Mouse (Mus musculus) hindbrain, postnatal 0 days (tissue): Measurements from ENCODE around the gene Gm10577. TPM values are rescaled to one million over a fixed set of nuclear protein-coding genes. Genes with fewer than 3 reads are reported as not detected.
A peak's percentile ranks its signal among the peaks of the same experiment; 100 is the strongest.

Experiments used
- ATAC-seq: fragments of 200-750 bp; cut with Nextera tagmentation; 2 replicates; pipeline ENCODE4 v1.8.0; 2017; ENCODE audit warnings: mild to moderate bottlenecking, moderate TSS enrichment, moderate library complexity
- DNase-seq: peaks from one replicate; pipeline ENCODE4 v3.0.0-alpha.2; 2015; ENCODE audit warnings: low spot score
- H3K27ac ChIP-seq: fragments of 300-500 bp; sonication (generic); 2 replicates; pipeline ENCODE4 v1.5.1; 2014; ENCODE audit warnings: mild to moderate bottlenecking
- H3K27me3 ChIP-seq: fragments of 300-500 bp; sonication (generic); 2 replicates; pipeline ENCODE4 v1.6.1; 2014; ENCODE audit warnings: low read length, mixed read lengths; ENCODE audit not compliant: insufficient read depth
- H3K36me3 ChIP-seq: fragments of 300-500 bp; sonication (generic); 2 replicates; pipeline ENCODE4 v1.6.1; 2014; ENCODE audit warnings: low read length, mixed read lengths; ENCODE audit not compliant: insufficient read depth
- H3K4me1 ChIP-seq: fragments of 300-500 bp; sonication (generic); 2 replicates; pipeline ENCODE4 v1.6.1; 2014; ENCODE audit warnings: antibody characterized with exemption, low read length, mixed read lengths; ENCODE audit not compliant: insufficient read depth
- H3K4me2 ChIP-seq: fragments of 300-500 bp; sonication (generic); 2 replicates; pipeline ENCODE4 v1.6.1; 2014; ENCODE audit warnings: low read depth, mild to moderate bottlenecking, low read length, moderate library complexity, mixed read lengths
- H3K4me3 ChIP-seq: fragments of 300-500 bp; sonication (generic); 2 replicates; pipeline ENCODE4 v1.5.1; 2014; ENCODE audit warnings: low read length
- H3K9ac ChIP-seq: fragments of 300-500 bp; sonication (generic); replicated peaks from 2 replicates; pipeline ENCODE4 v1.6.1; 2014; ENCODE audit warnings: mild to moderate bottlenecking, low read length, moderate library complexity, mixed read lengths
- H3K9me3 ChIP-seq: fragments of 300-500 bp; sonication (generic); 2 replicates; pipeline ENCODE4 v1.6.1; 2016; ENCODE audit warnings: low read length, mixed read lengths
- CTCF ChIP-seq: IDR thresholded peaks from 2 replicates; pipeline ENCODE4 v1.5.1; 2016; ENCODE audit warnings: antibody characterized with exemption, control low read depth, low read depth
- WGBS: fragments of 180-500 bp; shearing (Covaris S2); extraction: QIAGEN DNeasy Blood & Tissue Kit; methylation state at CpG from one replicate; pipeline ENCODE4 v1.1.7; 2014; 5-methylcytosine and 5-hydroxymethylcytosine counted together
- polyA plus RNA-seq: library from polyadenylated mRNA; unstranded; fragments of >200 nt; fragmentation: Nextera tagmentation; extraction: Ambion mirVana; gene quantifications from 2 replicates; pipeline ENCODE4 v1.2.1, GENCODE M21; 2015
- total RNA-seq: library from RNA; depleted of rRNA; stranded (reverse); fragments of >200 nt; gene quantifications from 2 replicates; pipeline ENCODE4 v1.2.3, GENCODE M21; 2014

The Gm10577 gene
- total and polyA plus RNA-seq, 2 experiments from 2014 or later = not detected

DNA sequence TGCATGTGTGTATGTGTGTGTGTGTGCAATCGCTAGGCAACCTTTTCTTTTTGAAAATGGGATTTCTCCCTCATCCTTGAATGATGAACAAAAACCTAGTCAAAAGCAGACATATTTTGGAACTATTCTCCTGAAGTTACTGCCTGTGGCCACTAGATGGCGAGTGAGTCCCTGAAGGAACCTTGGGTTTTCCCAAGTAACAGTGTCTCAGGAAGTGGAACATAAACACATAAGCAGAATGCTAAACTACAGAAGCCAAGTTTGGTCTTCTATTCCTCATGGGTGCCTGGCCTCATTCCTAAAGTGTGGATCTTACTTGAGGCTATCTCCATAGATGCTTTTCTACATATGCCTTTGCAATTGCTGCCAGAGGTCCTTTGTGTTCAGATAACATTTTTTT is 22.4 kb downstream of the Gm10577 start:
- H3K27ac ChIP-seq = peak overlapping the region; percentile 76
- TF ChIP-seq CTCF = peak; percentile 89
- ATAC-seq = peak; percentile 57
- no peaks in the 10 kb centered on the region for H3K36me3 ChIP-seq
- no peaks in the 10 kb centered on the region; the same call in 1 of the 2 replicates for H3K4me1 ChIP-seq
- peak; percentile 88 for DNase-seq
- 16% methylated on average over 2 of the region's 2 CpGs for WGBS
- H3K27me3 ChIP-seq = no peaks in the 10 kb centered on the region
- H3K4me3 ChIP-seq = no peak overlapping the region
- no peaks in the 10 kb centered on the region for H3K9me3 ChIP-seq
- no peak overlapping the region for H3K4me2 ChIP-seq
- no peak overlapping the region for H3K9ac ChIP-seq

DNA sequence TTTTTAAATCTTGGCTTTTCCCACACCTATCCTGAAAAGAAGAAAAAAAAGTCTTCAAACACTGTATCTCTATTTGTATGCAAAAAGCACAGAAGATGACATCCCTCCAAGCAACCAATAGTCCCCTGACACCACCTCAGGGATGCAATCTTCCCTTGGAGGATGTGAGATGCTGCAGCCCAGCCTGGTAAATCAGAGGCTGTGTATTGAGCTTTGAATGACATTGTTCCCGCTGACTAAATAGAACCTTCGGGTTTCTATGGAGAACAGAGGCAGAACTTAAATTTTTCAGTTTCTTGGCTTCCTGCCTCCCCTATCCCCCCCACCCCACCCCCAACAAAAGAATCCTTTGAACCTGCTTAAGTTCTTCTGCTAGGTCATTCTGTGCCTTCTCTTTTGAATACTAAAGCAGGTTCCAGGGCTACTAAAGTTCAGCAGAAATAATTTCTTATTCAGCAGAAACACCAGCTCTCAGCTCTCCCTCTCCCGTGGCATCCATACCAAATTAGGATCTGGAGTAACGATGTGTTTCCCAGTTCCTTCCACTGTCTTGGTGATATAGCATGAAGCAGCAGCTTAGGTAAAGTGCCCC is 24.3 kb downstream of the Gm10577 start:
- peak; percentile 78 for ATAC-seq
- Histone ChIP-seq H3K4me2 (no peak overlapping the region), H3K36me3 (peaks cover 3% of the 10 kb centered on the region; the same call in 1 of the 2 replicates), H3K27ac (peak overlapping the region; percentile 43), H3K4me3 (no peak overlapping the region), H3K9me3 (no peaks in the 10 kb centered on the region), H3K27me3 (no peaks in the 10 kb centered on the region), H3K9ac (no peak overlapping the region), H3K4me1 (no peaks in the 10 kb centered on the region; the same call in 1 of the 2 replicates)
- TF ChIP-seq CTCF = no peak
- WGBS = 23% methylated on average over 4 of the region's 4 CpGs
- DNase-seq = peak; percentile 55

DNA sequence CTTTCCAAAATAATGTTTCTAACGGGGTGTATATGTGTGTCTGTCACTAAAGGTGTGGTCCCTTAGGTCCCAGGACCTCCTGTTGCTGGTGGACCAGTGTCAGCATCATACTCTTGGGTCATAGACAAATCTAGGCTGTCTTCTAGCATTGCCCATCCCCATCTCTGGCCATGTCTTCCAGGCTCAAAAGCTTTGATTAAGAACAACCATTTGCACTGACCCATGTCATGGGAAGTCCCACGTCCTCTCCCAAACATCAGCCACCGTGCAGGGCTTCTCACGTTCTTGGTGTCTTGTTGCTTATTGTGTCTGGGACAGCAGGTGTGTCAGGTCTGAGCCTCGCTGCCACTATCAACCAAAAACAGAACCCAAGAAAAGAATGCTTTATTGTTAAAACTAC is 24.9 kb downstream of the Gm10577 start:
- WGBS = 63% methylated on average over 5 of the region's 5 CpGs
- DNase-seq = no peak

DNA sequence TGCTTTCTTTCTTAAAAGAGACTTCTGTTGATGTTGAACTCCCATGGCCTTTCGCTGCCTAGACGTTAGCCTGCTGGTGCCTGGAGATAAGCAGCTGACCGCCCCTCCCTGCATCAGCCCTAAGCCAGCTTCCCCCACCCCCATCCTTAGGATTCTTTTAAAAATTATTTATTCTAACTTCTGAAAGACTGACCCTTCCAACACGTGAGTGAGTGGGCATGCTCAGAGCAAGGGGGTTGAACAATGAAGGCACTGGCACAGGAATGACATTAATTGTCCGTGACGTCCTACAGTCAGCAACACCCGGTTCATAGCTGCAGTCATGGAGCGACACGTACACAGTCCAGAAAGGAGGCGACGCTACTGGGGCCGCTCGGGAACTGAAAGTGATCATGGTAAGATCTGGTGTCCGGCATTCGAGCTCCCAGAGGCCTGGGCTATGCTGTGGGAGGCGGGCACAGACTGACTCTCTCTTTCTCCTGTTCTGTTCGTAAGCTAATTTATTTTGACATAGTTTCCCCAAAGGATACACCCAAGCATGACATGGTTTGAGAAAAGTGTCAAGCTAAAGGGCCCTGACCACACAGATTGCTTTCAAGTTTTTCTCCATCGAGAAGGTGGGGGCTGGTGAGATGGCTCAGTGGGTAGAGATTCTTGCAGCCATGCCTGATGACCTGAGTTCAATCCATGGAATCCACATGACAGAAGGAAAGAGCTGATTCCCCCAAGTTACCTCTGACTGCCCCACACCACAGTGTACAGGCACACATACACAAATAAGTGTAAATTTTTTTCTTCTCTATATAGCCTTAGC is 25.8 kb downstream of the Gm10577 start:
- Histone ChIP-seq H3K36me3 (peaks cover 3% of the 10 kb centered on the region; the same call in 1 of the 2 replicates), H3K4me3 (no peak overlapping the region), H3K9me3 (no peaks in the 10 kb centered on the region), H3K4me2 (no peak overlapping the region), H3K9ac (no peak overlapping the region), H3K27me3 (no peaks in the 10 kb centered on the region), H3K4me1 (no peaks in the 10 kb centered on the region; the same call in 1 of the 2 replicates), H3K27ac (no peak overlapping the region)
- TF ChIP-seq CTCF = no peak
- 38% methylated on average over 18 of the region's 18 CpGs for WGBS
- ATAC-seq (no peak), DNase-seq (no peak)

More for the DNA sequence above, 24.9 kb downstream of the Gm10577 start:
- TF ChIP-seq CTCF = no peak
- H3K9ac ChIP-seq = no peak overlapping the region
- H3K27ac ChIP-seq = peak overlapping the region; percentile 17; the same call in 1 of the 2 replicates
- H3K9me3 ChIP-seq = no peaks in the 10 kb centered on the region
- H3K36me3 ChIP-seq = peaks cover 3% of the 10 kb centered on the region; the same call in 1 of the 2 replicates
- no peak for ATAC-seq
- H3K4me2 ChIP-seq = no peak overlapping the region
- H3K4me1 ChIP-seq = no peaks in the 10 kb centered on the region; the same call in 1 of the 2 replicates
- H3K4me3 ChIP-seq = no peak overlapping the region
- H3K27me3 ChIP-seq = no peaks in the 10 kb centered on the region

DNA sequence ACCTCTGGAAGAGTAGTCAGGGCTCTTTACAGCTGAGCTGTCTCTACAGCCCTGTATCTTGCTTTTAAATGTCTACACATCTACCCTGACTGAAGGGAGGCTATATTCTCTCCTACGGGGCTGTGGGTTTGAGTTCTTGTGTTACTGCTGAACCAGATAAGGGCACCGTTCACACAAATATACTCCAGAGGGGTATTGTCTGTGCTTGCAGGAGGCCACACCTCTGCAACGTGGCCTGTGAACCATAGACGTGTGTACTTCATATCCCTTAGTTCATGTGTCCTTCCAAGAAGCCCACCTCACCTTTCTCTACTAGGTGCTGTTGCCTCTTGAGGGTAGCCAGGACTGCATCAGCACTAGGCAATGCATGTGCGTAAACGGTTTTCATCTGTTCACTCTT is 28.4 kb downstream of the Gm10577 start:
- Histone ChIP-seq H3K4me1 (no peaks in the 10 kb centered on the region), H3K9me3 (no peaks in the 10 kb centered on the region), H3K4me2 (no peak overlapping the region), H3K27me3 (no peaks in the 10 kb centered on the region), H3K4me3 (no peak overlapping the region), H3K9ac (no peak overlapping the region), H3K36me3 (peaks cover 3% of the 10 kb centered on the region; the same call in 1 of the 2 replicates), H3K27ac (peak overlapping the region; percentile 17; the same call in 1 of the 2 replicates)
- no peak for DNase-seq
- ATAC-seq = no peak
- TF ChIP-seq CTCF = no peak
- WGBS = 72% methylated on average over 6 of the region's 6 CpGs

DNA sequence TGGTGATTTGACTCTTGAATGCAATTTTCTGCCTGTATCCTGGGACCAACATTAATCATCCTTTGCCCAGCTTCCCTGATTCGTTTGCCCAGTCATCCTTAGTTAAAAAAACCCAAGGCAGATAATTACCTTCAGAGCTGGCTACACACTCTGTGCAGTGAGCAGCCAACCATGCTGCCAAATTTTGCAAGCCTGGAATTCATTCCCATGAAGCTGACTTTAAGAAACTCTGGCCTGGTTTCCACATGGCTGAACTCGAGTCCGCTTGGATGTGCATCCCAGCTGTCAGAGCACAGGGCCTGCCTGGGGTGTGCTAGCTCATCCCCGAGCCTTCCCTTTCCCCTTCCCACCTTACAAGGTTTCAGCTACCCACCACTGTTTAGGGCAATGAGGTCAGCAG is 29.5 kb downstream of the Gm10577 start:
- no peaks in the 10 kb centered on the region for H3K4me1 ChIP-seq
- ATAC-seq = peak; percentile 75

More for the DNA sequence above, 29.5 kb downstream of the Gm10577 start:
- WGBS = 20% methylated on average over 4 of the region's 4 CpGs
- DNase-seq = peak; percentile 82
- H3K27me3 ChIP-seq = no peaks in the 10 kb centered on the region
- H3K9ac ChIP-seq = no peak overlapping the region
- no peaks in the 10 kb centered on the region for H3K9me3 ChIP-seq
- peaks cover 7% of the 10 kb centered on the region; the same call in 1 of the 2 replicates for H3K36me3 ChIP-seq
- H3K27ac ChIP-seq = peak overlapping the region; percentile 41; the same call in 1 of the 2 replicates
- no peak for TF ChIP-seq CTCF
- no peak overlapping the region for H3K4me2 ChIP-seq
- H3K4me3 ChIP-seq = no peak overlapping the region
